Mouse (Mus musculus) olfactory bulb, adult 2 months (tissue): Measurements from ENCODE around the gene Dkkl1.

Experiments
- CTCF ChIP-seq: fragments of 200-500 bp; IDR thresholded peaks from 2 replicates; pipeline ENCODE4 v1.5.1; 2012; ENCODE audit warnings: low read depth, mild to moderate bottlenecking, low read length, moderate library complexity; ENCODE audit not compliant: insufficient read depth
- POLR2A ChIP-seq: fragments of 200-500 bp; IDR thresholded peaks from 2 replicates; pipeline ENCODE4 v1.6.1; 2012; ENCODE audit warnings: mild to moderate bottlenecking, low read depth, low read length, moderate library complexity; ENCODE audit not compliant: insufficient read depth

DNA sequence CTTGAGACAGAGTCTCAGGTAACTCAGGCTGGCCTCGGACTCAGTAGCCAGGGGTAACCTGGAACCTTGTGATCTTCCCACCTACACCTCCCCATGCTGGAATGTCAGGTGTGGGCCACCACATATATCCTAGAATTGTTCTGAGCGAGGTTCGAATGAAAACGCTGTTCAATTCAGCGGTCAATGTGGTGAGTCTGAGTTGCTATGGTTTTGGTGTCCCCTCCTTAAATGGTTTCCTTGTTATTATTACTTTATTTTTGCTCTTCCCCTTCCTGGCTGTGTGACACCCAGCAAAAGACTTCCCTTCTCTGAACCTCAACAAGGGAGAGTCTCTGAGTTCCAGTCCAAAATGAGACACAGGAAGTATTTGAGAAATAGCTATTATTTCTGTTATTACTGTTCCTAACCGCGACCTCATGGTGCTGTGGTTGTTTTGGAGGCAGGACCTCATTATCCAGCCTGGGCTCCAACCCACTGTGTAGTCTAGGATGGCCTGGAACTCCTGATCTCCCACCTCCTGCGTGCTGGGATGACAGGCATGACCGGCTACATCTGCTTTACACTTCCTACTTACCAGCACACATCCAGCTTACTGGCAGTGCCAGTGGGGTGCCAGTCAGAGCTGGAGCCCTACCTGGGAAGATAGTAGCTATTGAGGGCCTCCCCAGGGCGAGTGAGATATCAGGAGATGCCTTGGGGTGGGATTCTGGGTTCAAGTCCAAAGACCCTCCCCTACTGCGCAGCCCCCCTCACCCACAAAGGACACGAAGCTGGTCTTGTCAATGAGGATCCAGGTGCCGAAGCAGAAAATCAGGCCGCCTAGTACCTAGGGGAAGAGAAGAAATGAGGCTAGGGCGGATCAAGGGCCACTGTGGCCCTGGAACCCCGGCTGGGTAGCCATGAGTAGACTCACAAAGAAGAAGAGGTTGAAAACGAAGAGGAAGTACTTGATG is 26.1 kb upstream of the Dkkl1 start:
- TF ChIP-seq CTCF (no peak), POLR2A (no peak)
